Mouse (Mus musculus): Measurements from ENCODE around the gene Rad18.

GRCm38 (mm10) chr6:112736471-112736870, 40.0 kb upstream of the Rad18 start:
- TF ChIP-seq CTCF (IDR thresholded peaks at IDR 0.05; ENCODE audit: low read depth) (no peak), EP300 (IDR thresholded peaks at IDR 0.05; ENCODE audit: low read depth) (no peak)
